Mouse (Mus musculus): Measurements from ENCODE around the gene Chka. TPM values are rescaled to one million over a fixed set of nuclear protein-coding genes. Genes with fewer than 3 reads are reported as not detected.

Chka gene
- total and polyA plus RNA-seq, 3 experiments = 9.5 to 12.5 (median 10.7) TPM

DNA sequence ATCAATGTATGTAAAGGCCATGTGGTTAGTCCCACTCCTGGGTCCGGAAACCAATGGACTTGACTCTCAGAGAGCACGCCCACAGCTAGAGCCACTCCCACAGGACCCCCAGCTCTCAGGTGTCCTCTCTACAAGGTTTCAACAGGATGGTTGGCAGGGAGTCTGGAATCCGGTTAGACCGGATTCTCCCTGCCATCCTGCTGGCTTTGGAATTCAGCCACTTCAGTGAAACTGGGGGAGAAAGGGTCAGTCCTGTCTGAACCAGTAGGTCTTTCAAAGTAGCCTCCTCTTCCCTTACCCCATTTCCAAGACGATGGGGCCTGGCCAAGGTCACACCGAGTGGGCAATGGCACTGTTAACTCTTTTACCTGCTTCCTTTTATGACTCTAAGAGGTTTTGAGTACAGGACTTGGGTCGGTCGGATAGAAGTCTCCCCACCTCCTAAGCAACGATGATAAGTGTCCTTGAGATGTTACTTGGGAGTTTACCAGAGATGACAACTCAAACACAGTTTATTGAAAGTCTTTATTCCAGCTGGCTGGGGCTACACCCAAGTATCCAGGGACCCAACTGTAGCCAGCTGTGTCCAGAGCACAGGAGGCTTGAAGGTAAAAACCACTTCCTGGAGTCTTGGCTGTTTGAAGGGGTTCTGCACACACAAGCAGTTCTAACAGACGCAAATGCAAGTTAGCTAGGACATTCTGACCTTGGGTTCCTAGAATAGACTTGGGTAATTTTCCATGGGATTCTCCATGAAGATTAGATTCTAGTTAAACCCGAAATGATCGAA, 9.0 kb upstream of the Chka start:
- Histone ChIP-seq H3K9ac (ENCODE audit: low read depth, low read length) (no peak overlapping the region), H3K27ac (no peak overlapping the region), H3K27me3 (ENCODE audit: control insufficient read depth, insufficient read depth, low read length) (no peaks in the 10 kb centered on the region), H3K36me3 (ENCODE audit: control insufficient read depth, insufficient read depth, low read length) (no peaks in the 10 kb centered on the region), H3K4me3 (no peak overlapping the region), H3K79me2 (replicated peaks; ENCODE audit: control insufficient read depth, insufficient read depth, low read length) (no peaks in the 10 kb centered on the region), H3K4me1 (ENCODE audit: control insufficient read depth, insufficient read depth, low read length) (no peaks in the 10 kb centered on the region; the same call in 1 of the 2 replicates)
- TF ChIP-seq CTCF (IDR thresholded peaks at IDR 0.05) (no peak), EP300 (IDR thresholded peaks at IDR 0.05; ENCODE audit: insufficient read depth, low read depth, low read length) (no peak), POLR2A (IDR thresholded peaks at IDR 0.05; ENCODE audit: insufficient read depth, low read depth, low read length) (no peak)
- no peak for DNase-seq
- WGBS = 64% methylated on average over 12 of the region's 12 CpGs
- intact Hi-C loops (cut with DNase I) = no loop called here

GRCm38 (mm10) chr19:3843629-3844028, 7.9 kb upstream of the Chka start:
- H3K27ac ChIP-seq = no peak overlapping the region
- TF ChIP-seq POLR2A (IDR thresholded peaks at IDR 0.05; ENCODE audit: insufficient read depth, low read depth, low read length) (no peak), CTCF (IDR thresholded peaks at IDR 0.05) (no peak), EP300 (IDR thresholded peaks at IDR 0.05; ENCODE audit: insufficient read depth, low read depth, low read length) (no peak)

GRCm38 (mm10) chr19:3844836-3845235, 6.7 kb upstream of the Chka start:
- no peaks in the 10 kb centered on the region for H3K27me3 ChIP-seq (ENCODE audit: control insufficient read depth, insufficient read depth, low read length)
- no peak overlapping the region for H3K4me3 ChIP-seq
- H3K4me1 ChIP-seq (ENCODE audit: control insufficient read depth, insufficient read depth, low read length) = no peaks in the 10 kb centered on the region; the same call in 1 of the 2 replicates
- H3K27ac ChIP-seq = no peak overlapping the region
- intact Hi-C loops (cut with DNase I) = no loop called here
- 100% methylated on average over 1 of the region's 1 CpGs for WGBS
- no peak overlapping the region for H3K9ac ChIP-seq (ENCODE audit: low read depth, low read length)
- no peaks in the 10 kb centered on the region for H3K36me3 ChIP-seq (ENCODE audit: control insufficient read depth, insufficient read depth, low read length)
- DNase-seq = no peak
- H3K79me2 ChIP-seq (replicated peaks; ENCODE audit: control insufficient read depth, insufficient read depth, low read length) = no peaks in the 10 kb centered on the region
- TF ChIP-seq POLR2A (IDR thresholded peaks at IDR 0.05; ENCODE audit: insufficient read depth, low read depth, low read length) (no peak), EP300 (IDR thresholded peaks at IDR 0.05; ENCODE audit: insufficient read depth, low read depth, low read length) (no peak), CTCF (IDR thresholded peaks at IDR 0.05) (no peak)

More at GRCm38 (mm10) chr19:3843629-3844028, 7.9 kb upstream of the Chka start:
- DNase-seq = no peak
- intact Hi-C loops (cut with DNase I) = no loop called here
- H3K4me3 ChIP-seq = no peak overlapping the region
- no peaks in the 10 kb centered on the region for H3K79me2 ChIP-seq (replicated peaks; ENCODE audit: control insufficient read depth, insufficient read depth, low read length)
- no peaks in the 10 kb centered on the region for H3K36me3 ChIP-seq (ENCODE audit: control insufficient read depth, insufficient read depth, low read length)
- WGBS = 88% methylated on average over 2 of the region's 2 CpGs
- H3K27me3 ChIP-seq (ENCODE audit: control insufficient read depth, insufficient read depth, low read length) = no peaks in the 10 kb centered on the region
- no peaks in the 10 kb centered on the region; the same call in 1 of the 2 replicates for H3K4me1 ChIP-seq (ENCODE audit: control insufficient read depth, insufficient read depth, low read length)
- no peak overlapping the region for H3K9ac ChIP-seq (ENCODE audit: low read depth, low read length)

DNA sequence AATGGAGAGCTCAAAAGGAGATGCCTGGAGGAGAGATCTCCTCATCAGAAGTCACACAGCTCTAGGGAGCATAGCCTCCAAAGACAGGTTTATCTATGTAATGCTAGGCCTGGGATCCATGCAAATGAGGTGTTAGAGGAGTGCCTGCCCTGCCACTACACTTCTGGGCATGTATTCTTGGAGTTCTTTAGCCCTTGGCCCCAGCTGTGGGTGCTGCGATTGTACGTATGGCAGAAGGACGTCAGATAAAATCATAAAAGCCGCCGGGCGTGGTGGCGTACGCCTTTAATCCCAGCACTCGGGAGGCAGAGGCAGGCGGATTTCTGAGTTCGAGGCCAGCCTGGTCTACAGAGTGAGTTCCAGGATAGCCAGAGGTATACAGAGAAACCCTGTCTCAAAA, 6.2 kb upstream of the Chka start:
- DNase-seq = no peak
- 92% methylated on average over 11 of the region's 11 CpGs for WGBS
- H3K4me1 ChIP-seq (ENCODE audit: control insufficient read depth, insufficient read depth, low read length) = no peaks in the 10 kb centered on the region; the same call in 1 of the 2 replicates
- H3K79me2 ChIP-seq (replicated peaks; ENCODE audit: control insufficient read depth, insufficient read depth, low read length) = no peaks in the 10 kb centered on the region
- TF ChIP-seq CTCF (IDR thresholded peaks at IDR 0.05) = no peak
- no peak for TF ChIP-seq POLR2A (IDR thresholded peaks at IDR 0.05; ENCODE audit: insufficient read depth, low read depth, low read length)
- TF ChIP-seq EP300 (IDR thresholded peaks at IDR 0.05; ENCODE audit: insufficient read depth, low read depth, low read length) = no peak
- intact Hi-C loops (cut with DNase I) = no loop called here
- H3K36me3 ChIP-seq (ENCODE audit: control insufficient read depth, insufficient read depth, low read length) = no peaks in the 10 kb centered on the region
- H3K9ac ChIP-seq (ENCODE audit: low read depth, low read length) = no peak overlapping the region
- H3K27me3 ChIP-seq (ENCODE audit: control insufficient read depth, insufficient read depth, low read length) = no peaks in the 10 kb centered on the region
- no peak overlapping the region for H3K27ac ChIP-seq
- H3K4me3 ChIP-seq = no peak overlapping the region

DNA sequence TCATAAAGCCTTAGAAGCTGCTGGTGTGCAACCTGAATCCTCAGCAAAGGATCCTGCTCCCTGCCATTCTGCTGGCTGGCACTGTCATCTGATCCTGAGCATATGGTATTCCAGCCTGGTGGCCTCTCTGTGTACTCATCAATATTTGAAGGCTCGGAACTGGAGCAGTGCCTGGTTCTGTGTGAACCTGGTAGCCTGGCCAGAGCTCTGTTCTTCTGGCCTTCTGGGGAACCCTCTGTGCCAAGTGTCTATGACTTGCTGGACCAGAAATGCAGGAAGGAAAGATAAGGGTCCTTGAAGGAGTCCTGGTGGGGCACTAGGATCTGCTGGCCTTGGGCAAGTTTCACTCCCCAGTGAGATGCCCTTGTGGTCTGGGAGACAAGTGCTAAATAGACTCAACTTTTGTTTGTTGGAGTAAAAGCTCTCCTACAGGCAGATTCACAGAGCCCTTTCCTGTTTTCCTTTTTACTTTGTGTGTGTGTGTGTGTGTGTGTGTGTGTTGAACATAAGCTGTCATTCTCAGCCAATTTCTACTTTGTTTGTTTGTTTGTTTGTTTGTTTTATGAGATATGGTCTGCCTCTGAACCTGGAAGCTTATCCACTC, 5.7 kb upstream of the Chka start:
- no peaks in the 10 kb centered on the region; the same call in 1 of the 2 replicates for H3K4me1 ChIP-seq (ENCODE audit: control insufficient read depth, insufficient read depth, low read length)
- H3K9ac ChIP-seq (ENCODE audit: low read depth, low read length) = no peak overlapping the region
- no peak for TF ChIP-seq POLR2A (IDR thresholded peaks at IDR 0.05; ENCODE audit: insufficient read depth, low read depth, low read length)
- TF ChIP-seq EP300 (IDR thresholded peaks at IDR 0.05; ENCODE audit: insufficient read depth, low read depth, low read length) = no peak
- no peak for TF ChIP-seq CTCF (IDR thresholded peaks at IDR 0.05)
- no peaks in the 10 kb centered on the region for H3K27me3 ChIP-seq (ENCODE audit: control insufficient read depth, insufficient read depth, low read length)
- no peak overlapping the region for H3K4me3 ChIP-seq
- DNase-seq = no peak
- WGBS = 73% methylated on average over 1 of the region's 1 CpGs
- no peaks in the 10 kb centered on the region for H3K36me3 ChIP-seq (ENCODE audit: control insufficient read depth, insufficient read depth, low read length)
- H3K27ac ChIP-seq = no peak overlapping the region
- intact Hi-C loops (cut with DNase I) = no loop called here
- H3K79me2 ChIP-seq (replicated peaks; ENCODE audit: control insufficient read depth, insufficient read depth, low read length) = no peaks in the 10 kb centered on the region
